Mouse (Mus musculus): ENCODE results near the gene Ggta1. TPM values are rescaled to one million over a fixed set of nuclear protein-coding genes. Genes with fewer than 3 reads are reported as not detected.
"Not testable (repeated sequence)": the region's sequence is repeated elsewhere in the genome, so short reads cannot be mapped to it uniquely, and the experiment has no call there.

Ggta1 gene
- polyA plus RNA-seq, 1 experiment = 83.4 TPM

GRCm38 (mm10) chr2:35461971-35462787, 852 bp downstream of the Ggta1 start:
- no peak for TF ChIP-seq POLR2A (IDR thresholded peaks at IDR 0.05; ENCODE audit: borderline replicate concordance, low read depth, low read length)
- no peak for TF ChIP-seq CTCF (IDR thresholded peaks at IDR 0.05; ENCODE audit: low read depth, low read length)
- H3K4me3 ChIP-seq (ENCODE audit: insufficient read depth, low read length) = peak overlapping the region; percentile 93
- H3K27ac ChIP-seq (ENCODE audit: insufficient read depth, low read depth, low read length) = peak overlapping the region; percentile 81
- H3K4me1 ChIP-seq (ENCODE audit: control insufficient read depth, insufficient read depth, low read length) = peaks cover 20% of the 10 kb centered on the region

GRCm38 (mm10) chr2:35461131-35461947, 1.7 kb downstream of the Ggta1 start:
- peaks cover 20% of the 10 kb centered on the region for H3K4me1 ChIP-seq (ENCODE audit: control insufficient read depth, insufficient read depth, low read length)
- TF ChIP-seq POLR2A (IDR thresholded peaks at IDR 0.05; ENCODE audit: borderline replicate concordance, low read depth, low read length) (no peak), CTCF (IDR thresholded peaks at IDR 0.05; ENCODE audit: low read depth, low read length) (no peak)

GRCm38 (mm10) chr2:35460378-35460880, 2.6 kb downstream of the Ggta1 start:
- peaks cover 23% of the 10 kb centered on the region for H3K4me1 ChIP-seq (ENCODE audit: control insufficient read depth, insufficient read depth, low read length)
- TF ChIP-seq CTCF (IDR thresholded peaks at IDR 0.05; ENCODE audit: low read depth, low read length) = no peak
- no peak for TF ChIP-seq POLR2A (IDR thresholded peaks at IDR 0.05; ENCODE audit: borderline replicate concordance, low read depth, low read length)
- H3K27ac ChIP-seq (ENCODE audit: insufficient read depth, low read depth, low read length) = peak overlapping the region; percentile 81
- peak overlapping the region; percentile 93 for H3K4me3 ChIP-seq (ENCODE audit: insufficient read depth, low read length)

More at GRCm38 (mm10) chr2:35461131-35461947, 1.7 kb downstream of the Ggta1 start:
- H3K27ac ChIP-seq (ENCODE audit: insufficient read depth, low read depth, low read length) = peak overlapping the region; percentile 81
- peak overlapping the region; percentile 93 for H3K4me3 ChIP-seq (ENCODE audit: insufficient read depth, low read length)

- Histone ChIP-seq H3K27ac (ENCODE audit: insufficient read depth, low read depth, low read length) (no peak overlapping the region), H3K4me1 (ENCODE audit: control insufficient read depth, insufficient read depth, low read length) (peaks cover 23% of the 10 kb centered on the region), H3K4me3 (ENCODE audit: insufficient read depth, low read length) (no peak overlapping the region)
- TF ChIP-seq CTCF (IDR thresholded peaks at IDR 0.05; ENCODE audit: low read depth, low read length) (no peak), POLR2A (IDR thresholded peaks at IDR 0.05; ENCODE audit: borderline replicate concordance, low read depth, low read length) (no peak)
Measured at GRCm38 (mm10) chr2:35459316-35459715, 3.7 kb downstream of the Ggta1 start.

GRCm38 (mm10) chr2:35458421-35458820, 4.6 kb downstream of the Ggta1 start:
- no peak overlapping the region for H3K27ac ChIP-seq (ENCODE audit: insufficient read depth, low read depth, low read length)
- H3K4me3 ChIP-seq (ENCODE audit: insufficient read depth, low read length) = no peak overlapping the region
- no peak for TF ChIP-seq POLR2A (IDR thresholded peaks at IDR 0.05; ENCODE audit: borderline replicate concordance, low read depth, low read length)
- TF ChIP-seq CTCF (IDR thresholded peaks at IDR 0.05; ENCODE audit: low read depth, low read length) = no peak
- peaks cover 24% of the 10 kb centered on the region for H3K4me1 ChIP-seq (ENCODE audit: control insufficient read depth, insufficient read depth, low read length)

GRCm38 (mm10) chr2:35453736-35454135, 9.3 kb downstream of the Ggta1 start:
- Histone ChIP-seq H3K4me1 (ENCODE audit: control insufficient read depth, insufficient read depth, low read length) (peaks cover 61% of the 10 kb centered on the region), H3K27ac (ENCODE audit: insufficient read depth, low read depth, low read length) (no peak overlapping the region; the same call in 1 of the 2 replicates), H3K4me3 (ENCODE audit: insufficient read depth, low read length) (no peak overlapping the region)
- no peak for TF ChIP-seq CTCF (IDR thresholded peaks at IDR 0.05; ENCODE audit: low read depth, low read length)
- TF ChIP-seq POLR2A (IDR thresholded peaks at IDR 0.05; ENCODE audit: borderline replicate concordance, low read depth, low read length) = no peak

- not testable (repeated sequence) for H3K4me3 ChIP-seq (ENCODE audit: insufficient read depth, low read length)
- peak overlapping the region; percentile 86 for H3K27ac ChIP-seq (ENCODE audit: insufficient read depth, low read depth, low read length)
- peaks cover 72% of the 10 kb centered on the region for H3K4me1 ChIP-seq (ENCODE audit: control insufficient read depth, insufficient read depth, low read length)
Measured at GRCm38 (mm10) chr2:35452695-35453094, 10.3 kb downstream of the Ggta1 start.

- Histone ChIP-seq H3K27ac (ENCODE audit: insufficient read depth, low read depth, low read length) (peak overlapping the region; percentile 94), H3K4me3 (ENCODE audit: insufficient read depth, low read length) (no peak overlapping the region), H3K4me1 (ENCODE audit: control insufficient read depth, insufficient read depth, low read length) (peaks cover 83% of the 10 kb centered on the region)
- no peak for TF ChIP-seq CTCF (IDR thresholded peaks at IDR 0.05; ENCODE audit: low read depth, low read length)
Measured at GRCm38 (mm10) chr2:35451484-35452050, 11.5 kb downstream of the Ggta1 start.

- TF ChIP-seq POLR2A (IDR thresholded peaks at IDR 0.05; ENCODE audit: borderline replicate concordance, low read depth, low read length) (no peak), CTCF (IDR thresholded peaks at IDR 0.05; ENCODE audit: low read depth, low read length) (no peak)
- no peak overlapping the region for H3K4me3 ChIP-seq (ENCODE audit: insufficient read depth, low read length)
- H3K4me1 ChIP-seq (ENCODE audit: control insufficient read depth, insufficient read depth, low read length) = peaks cover 90% of the 10 kb centered on the region
- H3K27ac ChIP-seq (ENCODE audit: insufficient read depth, low read depth, low read length) = peak overlapping the region; percentile 94
Measured at GRCm38 (mm10) chr2:35450856-35451255, 12.2 kb downstream of the Ggta1 start.
